Mouse (Mus musculus) myocyte (in vitro differentiated cells): ENCODE data around the gene Ccr1. TPM values are rescaled to one million over a fixed set of nuclear protein-coding genes. Genes with fewer than 3 reads are reported as not detected.
"Not testable (repeated sequence)": the region's sequence is repeated elsewhere in the genome, so short reads cannot be mapped to it uniquely, and the experiment has no call there.

ENCODE experiments used
- H3K27me3 ChIP-seq: one replicate; pipeline ENCODE4 v1.6.1; 2011; ENCODE audit not compliant: control insufficient read depth, insufficient read depth, insufficient read length
- H3K36me3 ChIP-seq: one replicate; pipeline ENCODE4 v1.6.1; 2011; ENCODE audit not compliant: control insufficient read depth, insufficient read depth
- H3K4me2 ChIP-seq: one replicate; pipeline ENCODE4 v1.6.1; 2011; ENCODE audit warnings: low read depth, control low read depth
- H3K4me3 ChIP-seq: one replicate; pipeline ENCODE4 v1.5.1; 2011; ENCODE audit warnings: mild to moderate bottlenecking, control low read depth, moderate library complexity
- H3K79me2 ChIP-seq: one replicate; pipeline ENCODE4 v1.6.1; 2011; ENCODE audit not compliant: control insufficient read depth, insufficient read depth
- H3ac ChIP-seq: one replicate; pipeline ENCODE4 v1.6.1; 2011; ENCODE audit not compliant: control insufficient read depth, insufficient read length
- CEBPB ChIP-seq: IDR thresholded peaks from 2 replicates; pipeline ENCODE4 v1.6.1; 2011; ENCODE audit warnings: mild to moderate bottlenecking, moderate library complexity; ENCODE audit not compliant: poor library complexity, insufficient read depth, severe bottlenecking
- E2F4 ChIP-seq: IDR thresholded peaks from one replicate; pipeline ENCODE4 v1.6.1; 2011; ENCODE audit warnings: mild to moderate bottlenecking, control low read depth, moderate library complexity; ENCODE audit not compliant: insufficient read depth
- MAX ChIP-seq: IDR thresholded peaks from one replicate; pipeline ENCODE4 v1.6.1; 2011; ENCODE audit warnings: low read depth, mild to moderate bottlenecking, control low read depth
- MYOD1 ChIP-seq, 3 experiments: IDR thresholded peaks; one replicate each; pipeline ENCODE4 v1.6.1; 2011; ENCODE audit warnings: control low read depth in 2 of 3, low read depth in 2 of 3, mild to moderate bottlenecking in 2 of 3, moderate library complexity in 1 of 3; ENCODE audit not compliant: insufficient read length in 2 of 3, control insufficient read depth in 1 of 3
- MYOG ChIP-seq, 3 experiments: IDR thresholded peaks; one replicate each; pipeline ENCODE4 v1.6.1; 2011; ENCODE audit warnings: control low read depth in 2 of 3, low read depth in 2 of 3, mild to moderate bottlenecking in 2 of 3; ENCODE audit not compliant: insufficient read length in 2 of 3, control insufficient read depth in 1 of 3, insufficient read depth in 1 of 3
- POLR2A ChIP-seq: IDR thresholded peaks from one replicate; pipeline ENCODE4 v1.6.1; 2011; ENCODE audit warnings: low read depth, mild to moderate bottlenecking, control low read depth, moderate library complexity; ENCODE audit not compliant: insufficient read length
- POLR2AphosphoS2 ChIP-seq: IDR thresholded peaks from one replicate; pipeline ENCODE4 v1.6.1; 2011; ENCODE audit warnings: low read depth, control low read depth; ENCODE audit not compliant: insufficient read length
- REST ChIP-seq: IDR thresholded peaks from one replicate; pipeline ENCODE4 v1.6.1; 2011; ENCODE audit warnings: mild to moderate bottlenecking, control low read depth, moderate library complexity; ENCODE audit not compliant: insufficient read depth, insufficient read length
- SRF ChIP-seq: IDR thresholded peaks from one replicate; pipeline ENCODE4 v1.6.1; 2011; ENCODE audit warnings: low read depth; ENCODE audit not compliant: control insufficient read depth, insufficient read length
- TCF12 ChIP-seq: IDR thresholded peaks from one replicate; pipeline ENCODE4 v1.6.1; 2011; ENCODE audit warnings: mild to moderate bottlenecking, control low read depth; ENCODE audit not compliant: poor library complexity, insufficient read depth, severe bottlenecking
- TCF3 ChIP-seq: IDR thresholded peaks from one replicate; pipeline ENCODE4 v1.6.1; 2011; ENCODE audit warnings: low read depth, control low read depth; ENCODE audit not compliant: insufficient read length
- USF1 ChIP-seq: IDR thresholded peaks from one replicate; pipeline ENCODE4 v1.6.1; 2011; ENCODE audit warnings: low read depth, mild to moderate bottlenecking, control low read depth, moderate library complexity
- polyA plus RNA-seq: library from polyadenylated mRNA; unstranded; fragments of >200 nt; fragmentation: generic; extraction: Trizol; gene quantifications from one replicate; pipeline ENCODE4 v1.2.1, GENCODE M21; 2012; ENCODE audit warnings: missing spikeins

Gene Ccr1
- polyA plus RNA-seq, 1 experiment, result not detected

DNA sequence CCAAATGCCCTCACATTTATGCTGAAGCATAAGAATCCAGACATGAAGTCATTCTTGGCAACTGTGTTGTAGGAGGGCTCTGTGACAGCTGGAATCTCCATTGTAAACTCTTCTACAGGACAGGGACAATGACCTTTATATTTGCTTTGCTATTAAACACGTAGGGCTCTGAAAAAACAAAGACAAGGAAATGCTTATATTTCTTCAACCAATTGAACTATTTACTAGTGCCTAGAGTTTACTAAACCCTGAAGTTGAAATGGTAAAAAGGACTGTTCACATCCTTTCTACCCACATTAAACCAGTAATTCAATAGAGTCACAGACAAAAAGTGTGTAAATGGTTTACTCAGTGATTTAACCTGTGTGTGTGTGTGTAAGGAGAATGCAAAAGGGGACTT, 9.8 kb upstream of the Ccr1 start, which contains the start of gene Ccr1l1:
Ccr1l1 (minus strand) TSS at position 101 of the 400 bp plus-strand sequence.
- Histone ChIP-seq H3ac (no peak within 1 kb of the TSS), H3K4me3 (no peak within 1 kb of the TSS), H3K79me2 (no peaks in the 10 kb centered on the region), H3K36me3 (no peaks in the 10 kb centered on the region), H3K27me3 (no peaks in the 10 kb centered on the region), H3K4me2 (no peak within 1 kb of the TSS)
- TF ChIP-seq CEBPB (no peak), MAX (no peak), MYOG (IDR thresholded peaks at IDR 0.05; ENCODE audit: control insufficient read depth in 1 of 3, insufficient read depth in 1 of 3, insufficient read length in 2 of 3, low read depth in 2 of 3) (no peak), TCF3 (no peak), REST (no peak), MYOD1 (IDR thresholded peaks at IDR 0.05; ENCODE audit: control insufficient read depth in 1 of 3, insufficient read length in 2 of 3, low read depth in 2 of 3) (no peak), POLR2A (no peak), TCF12 (no peak), E2F4 (no peak), SRF (no peak)

DNA sequence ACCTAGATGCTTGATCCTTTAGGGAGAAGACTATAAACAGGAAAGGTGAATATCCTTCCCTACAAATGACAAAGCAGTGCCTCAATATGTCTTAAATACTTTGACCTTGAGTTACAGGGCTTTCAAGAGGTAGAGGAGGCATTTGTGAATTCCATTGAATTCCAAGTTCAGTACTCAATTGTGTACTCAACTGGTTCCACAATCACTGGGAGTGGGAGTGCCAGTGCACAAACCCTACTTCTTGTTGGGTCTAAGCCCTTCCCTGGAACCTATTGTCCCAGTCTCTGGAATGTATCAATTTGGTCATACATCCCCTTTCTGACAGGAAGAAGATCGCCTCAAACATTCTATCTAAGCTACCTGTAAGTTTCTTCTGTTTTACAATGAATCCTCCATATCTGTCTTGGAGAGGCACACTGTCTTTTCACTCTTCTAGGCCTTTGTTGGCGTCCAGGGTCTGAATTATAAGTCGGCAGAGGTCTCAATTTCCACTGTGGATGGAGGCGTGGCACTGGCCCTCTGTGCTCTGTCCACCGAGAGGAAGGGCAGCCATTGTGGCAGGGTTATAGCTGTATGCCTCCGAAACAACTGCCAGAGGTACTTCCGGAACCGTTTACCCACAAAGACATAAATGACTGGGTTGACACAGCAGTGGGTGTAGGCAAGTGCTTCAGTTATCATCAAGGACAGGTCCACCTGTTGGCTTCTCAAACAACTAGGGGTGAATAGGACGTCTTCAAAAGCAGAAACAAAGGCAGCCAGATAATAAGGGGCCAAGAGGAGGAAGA, 8.6 kb upstream of the Ccr1 start:
- TF ChIP-seq POLR2A (no peak), SRF (no peak), MYOG (IDR thresholded peaks at IDR 0.05; ENCODE audit: control insufficient read depth in 1 of 3, insufficient read depth in 1 of 3, insufficient read length in 2 of 3, low read depth in 2 of 3) (no peak), MYOD1 (IDR thresholded peaks at IDR 0.05; ENCODE audit: control insufficient read depth in 1 of 3, insufficient read length in 2 of 3, low read depth in 2 of 3) (no peak), POLR2AphosphoS2 (no peak), TCF12 (no peak), E2F4 (no peak), TCF3 (no peak), MAX (no peak), CEBPB (no peak)
- no peak overlapping the region for H3K4me3 ChIP-seq
- no peak overlapping the region for H3ac ChIP-seq
- no peak overlapping the region for H3K4me2 ChIP-seq
- H3K79me2 ChIP-seq, result no peaks in the 10 kb centered on the region
- H3K36me3 ChIP-seq, result no peaks in the 10 kb centered on the region
- H3K27me3 ChIP-seq, result no peaks in the 10 kb centered on the region

DNA sequence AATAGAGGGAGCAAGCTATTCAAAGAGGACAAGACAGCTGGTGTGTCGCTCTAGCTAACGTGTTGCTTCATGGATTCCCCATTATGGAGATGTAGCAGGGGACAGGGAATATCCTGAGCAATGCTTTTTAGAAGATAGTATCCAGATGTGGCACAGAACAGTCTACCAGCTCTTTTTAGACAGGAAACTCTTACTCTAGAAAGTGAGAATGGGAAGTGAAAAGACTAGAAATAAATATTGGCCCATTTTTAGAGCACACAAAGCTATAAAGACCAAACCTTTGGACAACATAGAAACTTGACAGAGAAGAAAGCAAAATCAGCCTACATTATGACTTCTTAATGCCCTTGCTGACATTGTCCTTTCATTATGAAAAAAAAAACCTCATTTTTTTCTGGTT, 7.1 kb upstream of the Ccr1 start:
- Histone ChIP-seq H3ac (no peak overlapping the region), H3K79me2 (no peaks in the 10 kb centered on the region), H3K4me3 (no peak overlapping the region), H3K4me2 (no peak overlapping the region), H3K36me3 (no peaks in the 10 kb centered on the region), H3K27me3 (no peaks in the 10 kb centered on the region)
- TF ChIP-seq POLR2AphosphoS2 (no peak), MYOG (IDR thresholded peaks at IDR 0.05; ENCODE audit: control insufficient read depth in 1 of 3, insufficient read depth in 1 of 3, insufficient read length in 2 of 3, low read depth in 2 of 3) (no peak), MYOD1 (IDR thresholded peaks at IDR 0.05; ENCODE audit: control insufficient read depth in 1 of 3, insufficient read length in 2 of 3, low read depth in 2 of 3) (no peak), USF1 (no peak), POLR2A (no peak), TCF12 (no peak), SRF (no peak), E2F4 (no peak), MAX (no peak), TCF3 (no peak), REST (no peak), CEBPB (no peak)

DNA sequence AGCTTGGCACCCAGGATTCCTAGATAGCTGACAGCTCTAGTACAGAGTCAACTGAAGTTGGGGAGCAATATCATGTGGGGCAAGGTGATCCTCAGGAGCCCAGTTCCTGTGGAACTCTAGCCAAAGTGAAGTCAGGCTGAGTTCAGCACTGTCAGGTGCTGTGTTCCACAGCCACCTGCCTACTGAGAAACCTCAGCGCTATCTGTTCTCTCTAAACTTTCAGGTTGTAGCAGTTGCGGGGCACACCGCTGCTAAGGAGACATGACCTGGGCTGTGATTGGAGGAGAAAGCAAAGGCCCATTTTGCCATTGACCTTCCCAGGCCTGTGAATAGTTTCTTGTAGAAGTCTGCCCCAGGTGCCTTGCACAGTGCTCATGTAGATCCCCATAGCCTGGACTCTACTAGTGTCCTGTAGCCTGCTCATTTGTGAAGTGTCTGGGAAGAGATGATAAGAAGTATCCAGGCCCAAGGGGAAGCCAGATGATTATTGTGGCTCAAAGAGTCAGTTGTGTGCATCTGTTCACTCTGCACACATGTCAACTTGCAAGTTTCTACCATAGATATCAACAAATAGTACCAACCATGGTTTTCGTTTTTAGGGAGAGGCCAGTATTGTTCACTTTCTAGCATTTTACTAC, 1.5 kb downstream of the Ccr1 start:
- not testable (repeated sequence) for H3K36me3 ChIP-seq, H3ac ChIP-seq, H3K4me2 ChIP-seq, H3K27me3 ChIP-seq, H3K4me3 ChIP-seq, H3K79me2 ChIP-seq

DNA sequence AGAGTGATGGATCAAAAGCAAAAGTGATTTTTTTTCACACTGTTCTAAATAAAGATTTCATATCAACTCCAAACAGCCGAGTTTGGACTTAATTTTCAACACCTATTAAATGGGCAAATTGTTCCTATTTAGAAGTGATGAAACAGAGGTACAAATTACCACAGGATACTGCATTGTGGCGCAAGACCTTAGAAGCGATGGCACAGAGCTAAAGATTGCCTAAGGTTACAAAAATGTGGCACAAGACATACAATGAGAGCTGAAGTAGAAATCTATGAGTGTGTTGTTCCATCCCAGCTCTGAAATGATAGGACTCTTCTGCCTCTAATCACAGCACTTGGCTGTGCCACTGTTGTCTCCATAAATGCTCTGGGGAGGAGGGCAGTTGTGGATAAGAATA, 3.7 kb downstream of the Ccr1 start:
- Histone ChIP-seq H3K79me2 (no peaks in the 10 kb centered on the region), H3K27me3 (no peaks in the 10 kb centered on the region), H3K4me3 (no peak overlapping the region), H3K36me3 (no peaks in the 10 kb centered on the region), H3ac (no peak overlapping the region), H3K4me2 (no peak overlapping the region)
- TF ChIP-seq CEBPB (no peak), MAX (no peak), SRF (no peak), REST (no peak), POLR2A (no peak), POLR2AphosphoS2 (no peak), TCF3 (no peak), E2F4 (no peak), USF1 (no peak), MYOD1 (IDR thresholded peaks at IDR 0.05; ENCODE audit: control insufficient read depth in 1 of 3, insufficient read length in 2 of 3, low read depth in 2 of 3) (no peak), TCF12 (no peak), MYOG (IDR thresholded peaks at IDR 0.05; ENCODE audit: control insufficient read depth in 1 of 3, insufficient read depth in 1 of 3, insufficient read length in 2 of 3, low read depth in 2 of 3) (no peak)
